Mouse (Mus musculus): Measurements from ENCODE around the gene Cpz.
A peak's percentile ranks its signal among the peaks of the same experiment; 100 is the strongest.

Gene Cpz

GRCm38 (mm10) chr5:35525469-35526123 is at the start of gene Cpz:
Gene Cpz (minus strand): TSS chr5:35525698.
- DNase-seq (ENCODE audit: low spot score) = no peak

- DNase-seq (ENCODE audit: low spot score) = peak; percentile 83
Measured at GRCm38 (mm10) chr5:35574653-35575599, 49.4 kb upstream of the Cpz start, which contains the start of gene Trmt44. Gene Trmt44 (minus strand): TSS chr5:35575070.

GRCm38 (mm10) chr5:35571546-35571945 is 46.0 kb upstream of the Cpz start:
- DNase-seq (ENCODE audit: low spot score) = no peak

GRCm38 (mm10) chr5:35566632-35567031 is 41.1 kb upstream of the Cpz start:
- DNase-seq (ENCODE audit: low spot score) = no peak

DNA sequence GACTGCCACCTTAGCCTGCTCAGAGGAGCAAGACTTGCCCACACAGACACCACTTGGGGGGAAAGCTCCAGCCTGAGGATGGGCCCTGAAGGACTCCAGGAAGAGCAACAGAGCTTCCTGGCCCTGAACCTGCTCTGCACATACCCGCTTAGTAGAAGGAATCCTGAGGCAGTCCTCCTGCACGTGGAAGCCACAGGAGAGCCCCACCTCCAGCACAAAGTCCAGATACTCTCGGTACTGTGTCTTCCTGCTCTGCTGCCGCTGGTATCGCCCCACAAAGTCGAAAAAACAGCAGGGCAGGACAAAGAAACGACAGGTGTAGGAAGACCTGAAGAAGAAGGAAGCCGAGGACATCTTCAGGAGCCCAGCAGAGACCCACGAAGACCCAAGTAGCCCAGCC is 39.7 kb upstream of the Cpz start:
- no peak for DNase-seq (ENCODE audit: low spot score)

DNA sequence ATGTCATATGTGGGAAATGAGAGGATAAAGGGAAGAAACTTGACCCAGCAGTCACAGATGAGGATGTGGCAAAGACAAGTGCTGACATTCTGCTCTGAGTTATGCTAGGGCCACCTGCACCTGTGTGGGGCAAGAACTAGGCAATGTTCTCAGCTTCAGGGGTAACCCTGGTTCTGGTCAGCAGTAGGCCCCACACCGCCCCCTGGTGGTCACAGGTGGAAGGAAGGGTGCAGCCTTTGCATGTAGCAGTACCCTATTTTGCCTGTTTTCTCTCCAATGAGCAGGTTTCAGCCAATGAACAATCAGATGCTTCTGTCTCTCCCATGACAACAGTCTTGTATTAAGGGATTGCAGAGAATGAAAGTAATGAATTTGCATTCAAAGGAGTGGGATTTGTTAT is 38.0 kb upstream of the Cpz start:
- no peak for DNase-seq (ENCODE audit: low spot score)

- no peak for DNase-seq (ENCODE audit: low spot score)
Measured at GRCm38 (mm10) chr5:35562616-35563015, 37.1 kb upstream of the Cpz start.

DNA sequence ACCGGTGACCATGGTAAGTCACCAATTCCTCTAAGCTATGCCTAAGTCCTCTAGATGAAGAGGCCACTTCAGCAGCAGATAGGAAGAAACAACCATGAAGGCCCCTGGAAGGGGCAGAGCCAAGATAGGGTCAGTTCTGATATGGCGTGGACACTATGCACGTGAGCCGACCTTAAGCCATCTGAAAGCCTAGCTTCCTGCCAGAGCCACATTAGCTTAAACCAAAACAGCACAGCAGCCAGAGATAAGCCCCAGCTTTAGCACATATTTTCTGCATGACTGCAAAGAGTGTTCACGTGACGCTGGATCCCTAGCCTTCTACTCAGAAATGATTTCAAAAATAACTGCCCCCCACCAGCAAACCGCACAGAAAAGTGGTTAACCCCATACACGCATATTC is 33.9 kb upstream of the Cpz start:
- DNase-seq (ENCODE audit: low spot score) = no peak

DNA sequence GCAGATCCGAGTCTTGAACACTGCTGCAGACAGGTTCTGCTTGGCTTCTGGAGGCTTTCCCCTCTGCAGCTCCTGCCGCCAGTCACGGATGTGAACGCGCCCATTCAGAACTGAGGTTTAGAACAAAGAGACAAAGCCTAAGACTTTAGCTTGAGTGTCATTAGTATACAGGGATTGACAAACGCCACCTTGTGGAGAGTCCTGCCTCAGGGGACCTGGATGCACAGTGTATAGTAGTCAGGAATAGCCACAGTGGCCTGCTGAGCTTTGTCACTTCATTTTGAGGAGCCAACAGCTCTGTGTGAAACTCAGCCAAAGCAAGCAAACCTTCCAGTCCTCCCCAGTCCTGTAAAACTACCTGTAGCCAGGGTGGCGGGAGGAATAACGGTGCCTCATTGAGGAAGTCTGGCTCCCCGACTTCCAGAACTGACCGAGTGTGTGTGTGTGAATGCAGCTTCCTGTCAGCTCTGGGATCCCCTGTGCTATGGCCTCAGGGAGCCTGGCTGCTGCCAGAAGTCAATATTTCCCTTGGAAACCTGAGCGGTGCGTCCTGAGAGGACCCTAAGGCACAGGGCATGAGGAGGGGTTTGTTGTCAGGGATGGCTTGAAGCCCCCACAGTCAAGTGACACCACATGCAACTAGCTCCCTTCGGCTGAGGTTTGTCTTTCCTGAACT is 32.6 kb upstream of the Cpz start:
- no peak for DNase-seq (ENCODE audit: low spot score)

- DNase-seq (ENCODE audit: low spot score) = no peak
Measured at GRCm38 (mm10) chr5:35556393-35556792, 30.9 kb upstream of the Cpz start.

GRCm38 (mm10) chr5:35552838-35553539 is 27.5 kb upstream of the Cpz start:
- no peak for DNase-seq (ENCODE audit: low spot score)

GRCm38 (mm10) chr5:35551855-35552837 is 26.6 kb upstream of the Cpz start:
- DNase-seq (ENCODE audit: low spot score) = no peak

- no peak for DNase-seq (ENCODE audit: low spot score)
Measured at GRCm38 (mm10) chr5:35546127-35546526, 20.6 kb upstream of the Cpz start.

DNA sequence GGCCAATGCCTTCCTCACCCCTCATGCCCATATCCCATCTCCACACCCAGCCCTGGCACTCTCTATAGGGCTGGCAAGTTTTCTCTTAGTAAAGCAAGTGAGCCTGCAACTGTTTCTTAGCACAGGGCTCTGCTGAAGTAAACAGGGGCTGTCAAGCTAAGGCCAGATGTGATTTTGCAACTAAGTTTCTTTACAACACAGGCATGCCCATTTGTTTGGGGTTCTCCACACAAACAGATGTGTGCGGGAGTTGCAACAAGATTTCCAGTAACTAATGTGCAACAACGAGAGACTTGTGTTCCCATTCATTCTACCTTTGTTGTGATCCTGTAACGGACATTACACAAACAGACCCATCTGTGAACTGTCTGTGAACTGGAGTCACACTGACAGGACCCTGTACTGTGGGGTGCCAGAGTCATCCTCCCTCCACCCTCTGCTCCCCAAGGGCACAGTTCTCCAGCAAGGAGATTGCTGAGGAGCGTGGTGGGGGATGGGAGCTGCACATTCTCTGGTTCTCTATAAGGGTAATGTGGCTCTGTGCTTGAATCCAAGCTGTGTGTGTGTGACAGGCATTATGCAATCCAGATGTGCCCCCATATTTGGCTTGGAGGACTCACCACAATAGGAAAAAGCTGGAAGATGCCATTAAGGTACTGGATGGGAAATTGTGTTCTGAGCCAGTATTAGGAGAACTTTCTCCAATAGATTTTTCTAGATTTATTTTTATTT is 15.7 kb upstream of the Cpz start:
- no peak for DNase-seq (ENCODE audit: low spot score)

- DNase-seq (ENCODE audit: low spot score) = no peak
Measured at GRCm38 (mm10) chr5:35540555-35540954, 15.1 kb upstream of the Cpz start.

GRCm38 (mm10) chr5:35539576-35539975 is 14.1 kb upstream of the Cpz start:
- no peak for DNase-seq (ENCODE audit: low spot score)

GRCm38 (mm10) chr5:35538022-35538421 is 12.5 kb upstream of the Cpz start:
- no peak for DNase-seq (ENCODE audit: low spot score)

DNA sequence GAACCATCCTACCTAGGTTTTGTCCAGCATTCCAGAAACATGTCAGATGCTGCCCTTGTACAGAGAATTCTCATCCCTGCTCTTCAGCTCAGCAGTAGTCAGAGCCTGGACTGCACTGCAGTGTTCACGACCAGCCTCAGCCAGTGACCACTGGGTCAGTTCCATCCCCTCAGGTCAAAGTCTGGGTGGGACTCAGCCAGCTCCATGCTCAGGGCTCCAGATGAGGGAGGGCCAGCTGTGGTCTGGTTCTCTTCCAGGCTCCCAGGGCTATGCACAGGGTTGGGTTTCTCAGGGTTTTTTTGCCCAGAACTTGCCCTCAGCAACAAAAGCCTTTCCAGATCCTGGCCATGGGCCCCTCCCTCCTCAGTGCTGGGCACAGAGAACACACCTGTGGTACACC is 12.0 kb upstream of the Cpz start:
- no peak for DNase-seq (ENCODE audit: low spot score)

- DNase-seq (ENCODE audit: low spot score) = no peak
Measured at GRCm38 (mm10) chr5:35536271-35536670, 10.8 kb upstream of the Cpz start.

DNA sequence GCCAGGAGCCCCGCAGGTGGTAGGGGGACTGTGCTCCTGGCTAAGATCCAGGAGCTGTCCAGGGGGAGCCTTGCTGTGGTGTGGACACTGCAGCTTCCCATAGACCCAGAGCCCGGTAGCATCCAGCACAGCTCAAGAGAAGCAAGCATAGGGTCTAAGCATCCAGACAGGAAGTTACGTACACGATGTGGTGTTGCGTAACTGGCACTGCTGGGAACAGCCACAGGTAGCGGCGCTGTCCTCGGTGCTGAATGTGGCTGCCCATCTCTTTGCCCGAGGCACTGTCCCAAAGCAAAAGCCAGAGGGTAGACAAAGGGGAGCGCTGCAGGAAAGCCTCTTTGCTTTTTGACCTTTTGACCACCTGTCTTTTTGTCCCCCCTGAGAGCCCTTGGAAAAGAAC is 6.1 kb upstream of the Cpz start:
- no peak for DNase-seq (ENCODE audit: low spot score)
